Mouse (Mus musculus) testis, adult 2 months (tissue): ENCODE measurements around the gene Hnrnpa3.

Source experiments
- CTCF ChIP-seq: fragments of 200-500 bp; IDR thresholded peaks from 2 replicates; pipeline ENCODE4 v1.5.1; 2012; ENCODE audit warnings: low read depth, mild to moderate bottlenecking, inconsistent platforms, low read length, moderate library complexity; ENCODE audit not compliant: control insufficient read depth, insufficient read depth, insufficient replicate concordance
- POLR2A ChIP-seq: fragments of 200-500 bp; IDR thresholded peaks from 2 replicates; pipeline ENCODE4 v1.6.1; 2012; ENCODE audit warnings: low read depth, mild to moderate bottlenecking, inconsistent platforms, low read length, moderate library complexity; ENCODE audit not compliant: control insufficient read depth

- no peak for TF ChIP-seq POLR2A
- no peak for TF ChIP-seq CTCF
These were observed 42.1 kb upstream of the Hnrnpa3 start for GRCm38 (mm10) chr2:75616911-75617310.
